Mouse (Mus musculus) embryonic facial prominence, embryonic 13.5 days (tissue): ENCODE results near the gene Hoxb6. TPM values are rescaled to one million over a fixed set of nuclear protein-coding genes. Genes with fewer than 3 reads are reported as not detected.
A peak's percentile ranks its signal among the peaks of the same experiment; 100 is the strongest.

Experiments
- ATAC-seq: fragments of 200-750 bp; cut with Nextera tagmentation; 2 replicates; pipeline ENCODE4 v1.8.0; 2017; ENCODE audit warnings: low read depth; ENCODE audit not compliant: insufficient number of reproducible peaks, insufficient read depth, low FRiP score, low TSS enrichment
- H3K27ac ChIP-seq: fragments of 300-500 bp; sonication (generic); 2 replicates; pipeline ENCODE4 v1.5.1; 2015; ENCODE audit warnings: moderate library complexity, mild to moderate bottlenecking, inconsistent platforms
- H3K27me3 ChIP-seq: fragments of 300-500 bp; sonication (generic); 2 replicates; pipeline ENCODE4 v1.6.1; 2015; ENCODE audit warnings: mild to moderate bottlenecking, inconsistent platforms
- H3K36me3 ChIP-seq: fragments of 300-500 bp; sonication (generic); 2 replicates; pipeline ENCODE4 v1.6.1; 2015; ENCODE audit warnings: mild to moderate bottlenecking, inconsistent platforms
- H3K4me1 ChIP-seq: fragments of 300-500 bp; sonication (generic); 2 replicates; pipeline ENCODE4 v1.6.1; 2015; ENCODE audit warnings: inconsistent platforms
- H3K4me2 ChIP-seq: fragments of 300-500 bp; sonication (generic); 2 replicates; pipeline ENCODE4 v1.6.1; 2015; ENCODE audit warnings: moderate library complexity, mild to moderate bottlenecking, inconsistent platforms
- H3K4me3 ChIP-seq: fragments of 300-500 bp; sonication (generic); 2 replicates; pipeline ENCODE4 v1.5.1; 2015; ENCODE audit warnings: mild to moderate bottlenecking, inconsistent platforms
- H3K9ac ChIP-seq: fragments of 300-500 bp; sonication (generic); 2 replicates; pipeline ENCODE4 v1.6.1; 2015; ENCODE audit warnings: mild to moderate bottlenecking, inconsistent platforms
- H3K9me3 ChIP-seq: fragments of 300-500 bp; sonication (generic); 2 replicates; pipeline ENCODE4 v1.6.1; 2016; ENCODE audit warnings: inconsistent platforms
- WGBS: fragments of 180-500 bp; shearing (Covaris S2); methylation state at CpG from one replicate; pipeline ENCODE4 v1.1.7; 2015; ENCODE audit warnings: mixed read lengths; 5-methylcytosine and 5-hydroxymethylcytosine counted together
- polyA plus RNA-seq: library from polyadenylated mRNA; unstranded; fragments of >200 nt; fragmentation: Nextera tagmentation; extraction: Ambion mirVana; gene quantifications from 2 replicates; pipeline ENCODE4 v1.2.1, GENCODE M21; 2015

Gene Hoxb6
- polyA plus RNA-seq, 1 experiment from 2014 or later: 4.0 TPM

DNA sequence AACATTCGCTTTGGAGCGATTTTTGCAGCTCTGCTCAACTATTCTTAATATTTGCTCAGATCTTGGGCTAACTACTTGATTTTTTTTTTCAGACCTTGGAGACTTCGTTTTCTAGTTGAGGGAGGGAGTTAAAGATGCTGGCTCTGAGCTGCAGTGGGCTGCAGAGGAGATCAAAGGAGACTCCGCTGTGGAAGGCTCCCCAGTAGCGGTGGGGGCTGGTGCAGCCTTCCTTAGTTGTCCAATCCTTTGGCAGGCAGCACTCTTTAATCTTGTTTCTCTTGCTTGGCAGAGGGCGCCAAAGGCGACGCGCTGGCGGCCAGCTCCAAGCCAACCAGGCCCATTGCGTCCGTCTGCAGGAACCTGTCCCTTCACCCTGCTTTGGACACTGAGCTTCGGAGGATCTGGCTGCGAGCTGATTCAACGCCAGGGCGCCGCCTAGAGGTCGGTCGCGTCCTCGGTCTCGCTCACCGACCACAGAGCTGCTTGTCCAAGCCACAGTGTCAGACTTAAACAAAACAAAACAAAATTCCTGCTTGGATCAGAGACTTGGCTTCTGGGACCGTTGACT is 30.9 kb upstream of the Hoxb6 start:
- H3K9me3 ChIP-seq: no peaks in the 10 kb centered on the region
- peaks cover 100% of the 10 kb centered on the region for H3K27me3 ChIP-seq
- H3K4me2 ChIP-seq: no peak overlapping the region
- H3K4me3 ChIP-seq: no peak overlapping the region
- no peaks in the 10 kb centered on the region for H3K4me1 ChIP-seq
- H3K36me3 ChIP-seq: no peaks in the 10 kb centered on the region
- no peak overlapping the region for H3K27ac ChIP-seq
- no peak overlapping the region for H3K9ac ChIP-seq
- 1% methylated on average over 24 of the region's 24 CpGs for WGBS
- no peak for ATAC-seq

DNA sequence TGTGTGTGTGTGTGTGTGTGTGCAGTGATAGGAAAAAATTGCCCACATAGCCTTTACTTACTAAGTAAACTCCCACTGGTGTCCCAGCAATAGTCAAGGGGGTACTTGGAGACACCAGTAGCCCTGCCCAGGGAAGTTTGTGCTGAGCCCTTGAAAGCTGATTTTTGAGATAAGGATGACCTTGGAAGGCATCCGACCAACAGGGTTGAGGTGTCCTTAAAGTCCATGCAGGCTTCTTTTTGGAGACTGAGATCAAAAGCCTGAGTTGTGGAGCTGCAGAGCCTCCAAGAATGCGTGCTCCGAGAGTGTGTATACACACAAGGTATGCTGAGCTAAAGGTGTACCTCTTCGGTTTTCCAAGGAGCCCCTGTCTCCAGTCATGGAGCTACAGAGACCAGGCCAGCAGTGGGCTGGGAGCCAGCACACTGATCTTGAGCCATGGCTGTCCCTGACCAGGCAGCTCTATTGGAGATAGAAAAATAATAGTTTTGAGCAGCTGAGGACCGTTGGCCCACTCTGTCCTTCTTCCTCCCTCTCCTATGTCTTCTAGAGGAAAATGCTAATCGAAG is 29.9 kb upstream of the Hoxb6 start:
- no peak overlapping the region for H3K27ac ChIP-seq
- no peaks in the 10 kb centered on the region for H3K36me3 ChIP-seq
- H3K4me1 ChIP-seq: no peaks in the 10 kb centered on the region
- no peaks in the 10 kb centered on the region for H3K9me3 ChIP-seq
- 9% methylated on average over 6 of the region's 6 CpGs for WGBS
- no peak overlapping the region for H3K4me2 ChIP-seq
- H3K9ac ChIP-seq: no peak overlapping the region
- H3K27me3 ChIP-seq: peaks cover 100% of the 10 kb centered on the region
- H3K4me3 ChIP-seq: no peak overlapping the region
- no peak for ATAC-seq

DNA sequence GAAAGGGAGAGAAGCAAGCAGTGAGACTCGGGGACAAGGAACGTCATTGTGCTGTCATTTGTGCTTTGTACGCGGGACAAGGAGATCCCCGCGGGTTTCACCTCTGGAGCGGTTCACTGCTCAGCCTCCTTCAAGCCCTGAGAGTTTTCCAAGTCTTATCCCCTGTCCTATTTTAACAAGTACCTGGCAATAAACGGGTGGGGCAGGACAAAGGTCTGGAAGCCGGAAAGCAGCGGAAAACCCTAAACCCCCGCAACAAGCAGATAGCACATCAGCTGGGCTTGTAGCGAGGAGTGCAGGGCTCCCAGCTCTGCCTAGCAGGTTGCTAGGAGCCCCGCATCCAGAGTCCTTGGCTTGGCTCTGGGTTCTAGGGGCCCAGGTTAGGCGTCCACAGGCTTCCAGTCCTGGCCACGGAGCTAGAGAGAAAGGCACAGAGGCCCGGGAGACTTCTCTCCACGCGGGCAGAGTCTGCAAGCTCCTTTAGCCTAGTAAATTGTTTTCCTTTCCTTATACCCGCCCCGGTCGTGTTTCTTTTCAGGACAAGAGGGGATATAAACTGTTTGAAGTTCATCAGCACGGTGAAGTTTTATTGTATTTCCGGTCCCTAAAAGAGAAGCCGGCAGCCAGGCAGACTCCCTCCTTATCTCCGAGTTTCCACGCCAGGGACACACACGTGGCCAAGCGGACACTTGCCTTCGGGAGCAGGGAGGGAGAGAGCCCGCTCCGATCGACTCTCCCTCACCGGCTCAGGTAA is 28.5 kb upstream of the Hoxb6 start:
- no peaks in the 10 kb centered on the region for H3K9me3 ChIP-seq
- H3K4me3 ChIP-seq: no peak overlapping the region
- H3K36me3 ChIP-seq: no peaks in the 10 kb centered on the region
- no peak overlapping the region for H3K9ac ChIP-seq
- peaks cover 99% of the 10 kb centered on the region for H3K27me3 ChIP-seq
- H3K4me1 ChIP-seq: no peaks in the 10 kb centered on the region
- WGBS: 1% methylated on average over 33 of the region's 33 CpGs
- ATAC-seq: no peak
- H3K4me2 ChIP-seq: no peak overlapping the region
- no peak overlapping the region for H3K27ac ChIP-seq

DNA sequence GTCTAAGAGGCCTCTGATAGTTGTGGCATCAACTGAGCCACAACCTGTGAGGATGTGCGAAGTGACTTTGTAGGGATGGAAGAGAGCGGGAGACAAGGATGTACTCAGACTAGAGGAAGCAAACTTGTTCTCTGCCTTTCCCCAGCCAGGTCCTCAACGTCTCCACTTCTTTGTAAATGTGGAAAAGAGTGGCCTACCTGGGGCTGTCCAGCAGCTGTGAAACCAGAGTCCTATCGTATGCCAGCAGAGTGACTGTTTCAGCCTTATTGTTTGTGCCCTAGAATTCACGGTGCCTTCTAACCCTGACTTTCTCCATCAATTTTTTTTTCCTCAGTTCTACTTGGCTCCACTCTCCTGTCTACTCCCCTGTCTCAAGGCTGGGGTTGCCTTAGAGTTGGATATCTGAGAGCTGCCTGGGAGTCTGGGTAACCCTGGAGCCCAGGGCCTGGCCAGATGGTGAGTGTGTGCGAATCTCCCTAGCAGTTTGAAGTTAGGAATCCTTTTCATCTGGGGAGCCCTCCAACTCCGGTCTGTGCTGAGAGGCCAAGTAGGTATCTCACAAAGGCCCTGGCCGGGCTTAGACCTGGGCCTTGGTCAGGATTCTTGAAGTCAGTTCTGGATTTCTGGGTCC is 27.8 kb upstream of the Hoxb6 start:
- Histone ChIP-seq H3K27ac (no peak overlapping the region), H3K4me1 (no peaks in the 10 kb centered on the region), H3K4me2 (no peak overlapping the region), H3K4me3 (no peak overlapping the region), H3K36me3 (no peaks in the 10 kb centered on the region), H3K9me3 (no peaks in the 10 kb centered on the region), H3K27me3 (peaks cover 99% of the 10 kb centered on the region), H3K9ac (no peak overlapping the region)
- no peak for ATAC-seq
- WGBS: 3% methylated on average over 8 of the region's 8 CpGs

DNA sequence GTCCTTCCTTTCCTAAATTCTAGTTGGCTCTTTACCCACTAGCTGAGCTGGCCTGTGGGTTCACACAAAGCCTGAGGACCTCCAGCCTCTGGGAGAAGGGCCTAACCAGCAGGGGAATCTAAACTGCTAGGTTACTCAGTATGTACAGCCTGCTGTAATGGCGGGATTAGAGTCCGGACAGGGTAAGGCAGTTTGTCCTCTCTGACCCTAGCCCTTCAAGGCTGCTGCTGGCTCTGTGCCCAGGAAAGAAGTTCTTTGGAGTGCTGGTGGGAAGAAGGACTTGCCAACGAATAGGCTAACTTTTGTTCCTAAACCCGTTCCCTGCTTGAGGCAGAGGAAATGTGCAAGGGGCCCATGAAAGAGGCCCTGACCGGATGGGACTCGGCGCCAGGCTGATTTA is 26.3 kb upstream of the Hoxb6 start:
- Histone ChIP-seq H3K27me3 (peaks cover 99% of the 10 kb centered on the region), H3K9me3 (no peaks in the 10 kb centered on the region), H3K27ac (no peak overlapping the region), H3K4me2 (no peak overlapping the region), H3K4me3 (no peak overlapping the region), H3K9ac (no peak overlapping the region), H3K36me3 (no peaks in the 10 kb centered on the region), H3K4me1 (no peaks in the 10 kb centered on the region)
- 1% methylated on average over 7 of the region's 7 CpGs for WGBS
- no peak for ATAC-seq

DNA sequence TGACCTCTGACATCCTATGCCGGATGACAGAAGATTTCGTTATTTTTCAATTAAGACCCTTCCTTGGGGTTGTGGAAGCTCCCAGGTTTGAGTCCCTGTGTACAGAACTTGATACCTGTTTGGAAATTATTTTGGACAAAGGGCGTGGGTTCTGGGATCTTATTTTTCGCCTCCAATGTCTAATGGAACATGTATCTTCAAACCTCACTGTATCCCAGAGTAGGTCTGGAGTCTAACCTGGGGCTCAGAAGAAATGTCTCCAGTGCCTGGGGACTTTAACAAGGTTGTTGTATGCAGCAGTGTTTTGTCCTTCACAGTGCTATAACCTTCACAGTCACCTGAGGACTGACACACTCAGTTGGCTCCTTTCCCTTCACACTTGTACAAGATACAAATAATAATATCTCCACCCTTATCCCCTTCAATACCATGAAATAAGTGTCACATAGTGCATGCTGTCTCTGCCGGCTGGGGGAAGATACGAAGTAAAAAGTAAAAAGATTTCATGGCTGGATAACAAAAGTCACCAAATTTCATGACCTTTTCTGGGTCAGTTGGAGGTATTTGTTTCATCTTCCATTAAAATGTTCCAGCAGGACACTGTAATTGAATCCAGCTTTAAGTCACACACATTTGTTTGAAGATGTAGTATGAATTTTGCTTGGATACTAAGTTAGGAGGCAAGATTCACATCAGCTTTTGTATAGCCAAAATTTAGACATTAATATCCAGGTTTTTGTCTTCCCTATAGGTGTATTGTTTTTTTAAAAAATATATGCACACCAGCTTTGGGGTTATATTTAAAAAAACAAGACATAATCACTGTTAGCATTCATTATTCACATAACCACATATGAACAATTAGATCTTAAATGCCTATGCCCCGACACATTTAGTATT is 25.0 kb upstream of the Hoxb6 start:
- no peak overlapping the region for H3K9ac ChIP-seq
- no peaks in the 10 kb centered on the region for H3K36me3 ChIP-seq
- no peak overlapping the region for H3K27ac ChIP-seq
- H3K27me3 ChIP-seq: peaks cover 99% of the 10 kb centered on the region
- WGBS: 11% methylated on average over 7 of the region's 7 CpGs
- peaks cover 7% of the 10 kb centered on the region; the same call in 1 of the 2 replicates for H3K4me1 ChIP-seq
- H3K4me3 ChIP-seq: no peak overlapping the region
- no peaks in the 10 kb centered on the region for H3K9me3 ChIP-seq
- no peak overlapping the region for H3K4me2 ChIP-seq
- no peak for ATAC-seq

DNA sequence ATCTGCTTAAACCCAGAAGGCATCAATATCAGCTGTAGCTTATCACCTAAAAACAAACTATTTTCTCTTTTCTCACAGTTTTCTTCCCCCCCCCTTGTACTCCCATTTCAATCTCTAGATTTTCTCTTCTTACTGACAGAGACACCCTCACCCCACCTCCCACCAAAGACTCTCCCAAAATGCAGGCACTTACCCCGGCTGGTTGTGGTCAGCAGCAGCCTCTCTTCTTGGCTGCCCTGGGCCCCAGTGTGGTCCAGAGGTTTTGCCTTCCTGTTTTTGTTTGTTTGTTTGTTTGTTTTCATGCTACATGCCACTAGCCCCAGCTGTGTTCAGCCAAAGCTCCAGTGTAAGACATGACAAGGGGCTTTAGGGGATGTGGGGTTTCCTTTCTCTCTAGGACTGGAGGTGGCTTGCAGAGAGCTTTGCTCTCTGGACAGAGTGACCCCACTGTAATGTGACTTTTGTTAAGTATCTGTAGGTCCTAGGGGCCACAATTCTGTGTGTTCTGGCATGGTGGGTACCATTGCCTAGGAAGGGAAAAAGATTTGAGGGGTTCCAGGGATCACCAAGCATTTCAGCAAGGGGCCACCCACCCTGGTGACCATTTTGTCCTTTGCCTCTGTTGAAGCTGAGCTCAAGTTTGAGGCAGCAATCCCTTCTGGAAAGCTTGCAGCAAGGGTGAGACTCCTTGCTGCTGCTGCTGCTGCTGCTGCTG is 24.1 kb upstream of the Hoxb6 start:
- Histone ChIP-seq H3K36me3 (no peaks in the 10 kb centered on the region), H3K4me2 (no peak overlapping the region), H3K4me3 (no peak overlapping the region), H3K9me3 (no peaks in the 10 kb centered on the region), H3K4me1 (peaks cover 10% of the 10 kb centered on the region; the same call in 1 of the 2 replicates), H3K27me3 (peaks cover 99% of the 10 kb centered on the region), H3K9ac (no peak overlapping the region), H3K27ac (no peak overlapping the region)
- 0% methylated on average over 1 of the region's 1 CpGs for WGBS
- no peak for ATAC-seq

DNA sequence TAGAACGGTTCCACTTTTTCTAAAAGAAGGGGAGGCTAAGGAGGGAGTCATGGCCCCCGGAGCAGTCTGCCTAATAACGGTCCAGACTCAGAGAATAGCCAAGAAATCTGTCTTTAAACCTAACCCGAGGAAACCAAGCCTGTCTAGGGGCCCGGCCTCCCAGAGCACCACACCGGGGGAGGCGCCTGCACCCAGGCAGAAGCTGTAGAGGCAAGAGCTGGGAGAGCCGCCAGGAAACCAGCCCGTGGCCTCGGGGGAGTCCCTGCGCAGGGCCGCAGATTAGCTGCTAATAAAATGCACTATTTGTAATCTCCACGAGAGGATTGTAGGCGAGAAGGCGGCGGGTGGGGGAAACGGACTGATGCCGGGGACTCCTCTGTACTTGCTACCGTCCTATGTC is 22.4 kb upstream of the Hoxb6 start:
- H3K4me3 ChIP-seq: no peak overlapping the region
- peaks cover 10% of the 10 kb centered on the region; the same call in 1 of the 2 replicates for H3K4me1 ChIP-seq
- WGBS: 2% methylated on average over 19 of the region's 19 CpGs
- no peaks in the 10 kb centered on the region for H3K36me3 ChIP-seq
- no peak overlapping the region for H3K9ac ChIP-seq
- H3K27ac ChIP-seq: no peak overlapping the region
- no peak for ATAC-seq
- H3K4me2 ChIP-seq: no peak overlapping the region
- peaks cover 99% of the 10 kb centered on the region for H3K27me3 ChIP-seq
- no peaks in the 10 kb centered on the region for H3K9me3 ChIP-seq

DNA sequence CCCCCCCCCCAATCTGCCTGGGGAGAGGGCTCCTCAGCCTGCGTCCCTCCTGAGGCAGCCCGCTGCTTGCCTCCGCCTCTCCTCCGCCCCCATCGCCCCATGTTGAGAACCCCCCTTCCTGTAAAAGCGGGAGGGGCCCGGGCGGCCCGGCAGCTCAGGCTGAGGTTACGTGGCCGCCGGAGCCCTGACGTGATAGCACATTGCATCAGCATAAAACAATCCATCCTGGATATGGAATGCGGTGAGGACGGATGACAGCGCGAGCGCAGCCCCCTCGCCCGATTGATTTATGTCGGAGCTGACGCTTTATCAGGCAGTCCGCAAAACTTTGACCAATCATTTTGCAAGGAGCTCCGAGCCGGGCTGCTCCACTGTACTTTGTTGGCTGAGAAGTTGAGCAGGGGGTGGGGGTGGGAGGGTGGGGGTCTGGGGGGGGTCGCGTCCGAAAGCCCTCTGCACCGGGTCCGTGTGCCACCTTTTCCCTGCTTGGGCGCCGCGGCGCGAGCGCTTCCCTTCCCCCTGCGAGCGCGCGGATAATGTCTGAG is 21.2 kb upstream of the Hoxb6 start, which contains the start of gene Hoxb9:
Gene Hoxb9, plus strand, starts transcription at position 462 of the 545 bp plus-strand sequence.
- Histone ChIP-seq H3K27ac (no peak within 1 kb of the TSS), H3K9me3 (no peaks in the 10 kb centered on the region), H3K27me3 (peaks cover 99% of the 10 kb centered on the region), H3K4me3 (peak within 1 kb of the TSS; percentile 23), H3K4me1 (peaks cover 10% of the 10 kb centered on the region; the same call in 1 of the 2 replicates), H3K9ac (no peak within 1 kb of the TSS), H3K36me3 (no peaks in the 10 kb centered on the region), H3K4me2 (peak within 1 kb of the TSS; percentile 26)
- no peak for ATAC-seq
- under 1% methylated on average over 39 of the region's 40 CpGs for WGBS

DNA sequence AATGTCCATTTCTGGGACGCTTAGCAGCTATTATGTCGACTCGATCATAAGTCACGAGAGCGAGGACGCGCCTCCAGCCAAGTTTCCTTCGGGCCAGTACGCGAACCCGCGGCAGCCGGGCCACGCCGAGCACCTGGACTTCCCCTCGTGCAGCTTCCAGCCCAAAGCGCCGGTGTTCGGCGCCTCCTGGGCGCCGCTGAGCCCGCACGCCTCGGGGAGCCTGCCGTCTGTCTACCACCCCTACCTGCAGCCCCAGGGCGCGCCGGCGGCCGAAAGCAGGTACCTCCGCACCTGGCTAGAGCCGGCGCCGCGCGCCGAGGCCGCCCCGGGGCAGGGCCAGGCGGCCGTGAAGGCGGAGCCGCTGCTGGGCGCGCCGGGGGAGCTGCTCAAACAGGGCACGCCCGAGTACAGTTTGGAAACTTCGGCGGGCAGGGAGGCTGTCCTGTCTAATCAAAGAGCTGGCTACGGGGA is 20.7 kb upstream of the Hoxb6 start:
- peaks cover 10% of the 10 kb centered on the region; the same call in 1 of the 2 replicates for H3K4me1 ChIP-seq
- peaks cover 99% of the 10 kb centered on the region for H3K27me3 ChIP-seq
- no peaks in the 10 kb centered on the region for H3K9me3 ChIP-seq
- H3K4me2 ChIP-seq: peak overlapping the region; percentile 26
- no peak overlapping the region for H3K27ac ChIP-seq
- WGBS: under 1% methylated on average over 52 of the region's 52 CpGs
- H3K36me3 ChIP-seq: no peaks in the 10 kb centered on the region
- H3K4me3 ChIP-seq: peak overlapping the region; percentile 23
- ATAC-seq: no peak
- no peak overlapping the region for H3K9ac ChIP-seq
